ENCODE assay signal across 13 mouse cellular contexts in the genomic region with DNA sequence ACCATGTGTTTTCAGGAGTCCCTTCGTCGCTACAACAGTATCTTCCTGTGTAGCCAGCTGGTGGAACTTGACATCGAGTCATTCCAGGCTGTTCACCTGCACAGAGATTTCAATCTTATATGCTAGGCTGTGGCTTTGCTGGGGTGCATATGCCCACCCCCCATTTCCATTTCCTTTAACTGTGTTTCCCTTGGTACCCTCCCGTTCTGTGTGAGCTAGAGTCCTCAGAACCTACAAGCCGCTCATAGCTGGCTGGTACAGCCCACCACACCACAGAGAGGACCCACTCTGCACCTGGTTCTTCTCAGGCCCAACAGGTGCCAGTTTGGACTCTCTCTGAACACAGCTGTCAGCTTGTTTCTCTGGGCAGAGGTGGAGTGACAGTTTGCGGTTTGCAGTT.
"Had no signal": no experiment of that assay in that cellular context is flagged by ENCODE, and none has a peak within 500 bp of the region (broad histone marks: within the 10 kb centered on the region; RNA-seq: fewer than 3 reads in every experiment).

No protein-coding gene starts in this region.

- H3K36me3 ChIP-seq: limb, embryonic 13.5 days; midbrain, embryonic 10.5 days; neural tube, embryonic 12.5 days; stomach, embryonic 15.5 days had no signal

- H3K27me3 ChIP-seq: limb, embryonic 13.5 days; neural tube, embryonic 12.5 days; stomach, embryonic 15.5 days had no signal

- H3K4me3 ChIP-seq: limb, embryonic 13.5 days; midbrain, embryonic 10.5 days; myocyte; neural tube, embryonic 12.5 days; stomach, embryonic 15.5 days had no signal

- H3K27ac ChIP-seq: limb, embryonic 13.5 days; liver, embryonic 14.5 days; midbrain, embryonic 10.5 days; neural tube, embryonic 12.5 days; stomach, embryonic 15.5 days had no signal

- H3K9ac ChIP-seq: limb, embryonic 13.5 days; liver, embryonic 14.5 days; neural tube, embryonic 12.5 days; stomach, embryonic 15.5 days had no signal

- H3K9me3 ChIP-seq: midbrain, embryonic 10.5 days; neural tube, embryonic 12.5 days; stomach, embryonic 15.5 days had no signal

- DNase-seq: kidney, adult 11 months; kidney, postnatal 14 days; left cerebral cortex, postnatal 4 days; lung, adult 18-20 months; lung, postnatal 4 days; midbrain, embryonic 14.5 days; right cerebral cortex, postnatal 14 days had no signal

- H3K4me2 ChIP-seq: limb, embryonic 13.5 days; neural tube, embryonic 12.5 days; stomach, embryonic 15.5 days had no signal

- H3K4me1 ChIP-seq: limb, embryonic 13.5 days; midbrain, embryonic 10.5 days; neural tube, embryonic 12.5 days; stomach, embryonic 15.5 days had no signal
